Comparison of ENCODE assay signal across 22 mouse cellular contexts in genomic region chr5:22552233-22552765, GRCm38 (mm10).
"Had no signal": no experiment of that assay in that cellular context is flagged by ENCODE, and none has a peak within 500 bp of the region (broad histone marks: within the 10 kb centered on the region; RNA-seq: fewer than 3 reads in every experiment).

No protein-coding gene starts in this region.

- DNase-seq: kidney, adult 18-20 months; kidney, adult 9 months; kidney, postnatal 14 days; kidney, postnatal 4 days; left cerebral cortex, postnatal 4 days; lung, adult 18-20 months; lung, postnatal 10 days; lung, postnatal 36 days; right cerebral cortex, adult 18-20 months; right cerebral cortex, postnatal 14 days; right cerebral cortex, postnatal 4 days; thymus, adult 18-20 months; thymus, postnatal 36 days had no signal

- H3K27ac ChIP-seq: limb, embryonic 12.5 days; limb, embryonic 15.5 days; liver, embryonic 12.5 days; liver, embryonic 15.5 days; lung, embryonic 15.5 days; midbrain, embryonic 13.5 days; neural tube, embryonic 12.5 days; neural tube, embryonic 15.5 days; stomach, postnatal 0 days had no signal

- H3K36me3 ChIP-seq: limb, embryonic 15.5 days; lung, embryonic 15.5 days; midbrain, embryonic 13.5 days; neural tube, embryonic 12.5 days; neural tube, embryonic 15.5 days had no signal

- H3K27me3 ChIP-seq: limb, embryonic 12.5 days; limb, embryonic 15.5 days; liver, embryonic 12.5 days; liver, embryonic 15.5 days; lung, embryonic 15.5 days; midbrain, embryonic 13.5 days; neural tube, embryonic 12.5 days; neural tube, embryonic 15.5 days had no signal

- H3K9ac ChIP-seq: limb, embryonic 12.5 days; limb, embryonic 15.5 days; liver, embryonic 12.5 days; liver, embryonic 15.5 days; lung, embryonic 15.5 days; midbrain, embryonic 13.5 days; neural tube, embryonic 12.5 days; neural tube, embryonic 15.5 days had no signal

- H3K4me3 ChIP-seq: limb, embryonic 12.5 days; limb, embryonic 15.5 days; liver, embryonic 12.5 days; liver, embryonic 15.5 days; lung, embryonic 15.5 days; midbrain, embryonic 13.5 days; neural tube, embryonic 12.5 days; neural tube, embryonic 15.5 days had no signal

- H3K4me2 ChIP-seq: limb, embryonic 12.5 days; limb, embryonic 15.5 days; liver, embryonic 12.5 days; liver, embryonic 15.5 days; lung, embryonic 15.5 days; midbrain, embryonic 13.5 days; neural tube, embryonic 12.5 days; neural tube, embryonic 15.5 days had no signal

- H3K9me3 ChIP-seq: limb, embryonic 12.5 days; limb, embryonic 15.5 days; lung, embryonic 15.5 days; midbrain, embryonic 13.5 days; neural tube, embryonic 12.5 days; neural tube, embryonic 15.5 days had no signal

- ATAC-seq: liver, embryonic 12.5 days; midbrain, embryonic 13.5 days had no signal
